ENCODE assay signal across 8 mouse cellular contexts in genomic region chr1:52501090-52501489, GRCm38 (mm10). TPM values are rescaled to one million over a fixed set of nuclear protein-coding genes. Genes with fewer than 3 reads are reported as not detected.
DNase-seq lines count a peak whose midpoint lies in the region; ATAC-seq lines count a peak whose summit lies in the region.

No protein-coding gene starts in this region.

- no peaks in the 10 kb centered on the region for H3K36me3 ChIP-seq in neural tube, embryonic 12.5 days
- no peaks in the 10 kb centered on the region for H3K36me3 ChIP-seq in liver, embryonic 12.5 days

- 70% methylated on average over 1 of the region's 1 CpGs for WGBS in neural tube, embryonic 12.5 days
- 65% methylated on average over 1 of the region's 1 CpGs for WGBS in liver, embryonic 12.5 days (ENCODE audit: insufficient replicate concordance)

- peak; percentile 55 for DNase-seq in cerebellum, adult 9-11 months
- DNase-seq in cerebellum, adult 9-10 months = no peak
- no peak for DNase-seq in neural tube, embryonic 10.5 days (ENCODE audit: extremely low spot score, low spot score)
- no peak for DNase-seq in thymus, adult 18-20 months
- no peak for DNase-seq in retina, postnatal 1 day
- DNase-seq in layer of hippocampus, adult 18-20 months (ENCODE audit: low spot score in 2 of 2) = no peak

- no peak overlapping the region for H3K9ac ChIP-seq in neural tube, embryonic 12.5 days
- H3K9ac ChIP-seq in liver, embryonic 12.5 days = no peak overlapping the region

- no peaks in the 10 kb centered on the region for H3K4me1 ChIP-seq in neural tube, embryonic 12.5 days
- H3K4me1 ChIP-seq in liver, embryonic 12.5 days = peaks cover 31% of the 10 kb centered on the region

- no peak overlapping the region; the same call in 1 of the 2 replicates for H3K4me3 ChIP-seq in neural tube, embryonic 12.5 days
- H3K4me3 ChIP-seq in liver, embryonic 12.5 days = peak overlapping the region; percentile 85; the same call in 1 of the 2 replicates

- no peaks in the 10 kb centered on the region for H3K9me3 ChIP-seq in neural tube, embryonic 12.5 days
- no peaks in the 10 kb centered on the region for H3K9me3 ChIP-seq in liver, embryonic 12.5 days (replicated peaks)

- no peak for ATAC-seq in neural tube, embryonic 12.5 days (ENCODE audit: low FRiP score, low read depth)
- ATAC-seq in liver, embryonic 12.5 days = no peak

- no peaks in the 10 kb centered on the region for H3K27me3 ChIP-seq in neural tube, embryonic 12.5 days (replicated peaks)
- H3K27me3 ChIP-seq in liver, embryonic 12.5 days (replicated peaks) = no peaks in the 10 kb centered on the region

- no peak overlapping the region for H3K27ac ChIP-seq in neural tube, embryonic 12.5 days
- no peak overlapping the region for H3K27ac ChIP-seq in liver, embryonic 12.5 days

- H3K4me2 ChIP-seq in neural tube, embryonic 12.5 days (replicated peaks) = peak overlapping the region; percentile 77; the same call in 1 of the 2 replicates
- peak overlapping the region; percentile 92 for H3K4me2 ChIP-seq in liver, embryonic 12.5 days

RNA-seq across cellular contexts. Expression of gene Nab1, which starts 0.6 kb away (rescaled TPM):
- polyA plus RNA-seq in neural tube, embryonic 12.5 days (2016; fragmentation: Nextera tagmentation; extraction: Ambion mirVana) = 8.8 and 11.6 TPM in 2 replicates
- 17.4 and 18.0 TPM in 2 replicates for polyA plus RNA-seq in liver, embryonic 12.5 days (2016; fragmentation: Nextera tagmentation; extraction: Ambion mirVana)
- total RNA-seq in layer of hippocampus, adult 18-20 months (2021) = 10 to 100 TPM; 34.1 to 36.6 TPM
